In the genomic region with DNA sequence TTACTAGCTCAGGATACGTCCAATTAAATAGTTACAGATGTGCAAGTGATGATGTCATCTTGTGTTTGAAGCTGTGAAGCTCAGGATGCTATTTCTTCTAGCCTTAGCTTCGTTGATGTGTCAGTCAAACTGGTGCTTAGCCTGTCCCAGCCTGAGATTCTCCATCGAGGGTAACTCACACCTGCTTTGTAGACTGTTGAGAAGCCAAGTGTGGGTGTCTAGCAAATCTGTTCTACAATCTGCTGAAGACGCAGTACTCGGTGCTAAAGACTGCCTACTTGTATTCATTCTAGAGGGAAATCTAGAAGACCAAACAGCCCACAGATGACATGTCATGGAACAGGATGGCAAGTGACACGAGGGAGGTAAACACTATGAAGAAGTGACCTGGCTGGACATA, we compare ENCODE assay signal across 18 mouse cellular contexts. TPM values are rescaled to one million over a fixed set of nuclear protein-coding genes. Genes with fewer than 3 reads are reported as not detected.
"Had no signal": no experiment of that assay in that cellular context is flagged by ENCODE, and none has a peak within 500 bp of the region (broad histone marks: within the 10 kb centered on the region; RNA-seq: fewer than 3 reads in every experiment).

No protein-coding gene starts in this region.

- H3K4me3 ChIP-seq: limb, embryonic 13.5 days; midbrain, embryonic 15.5 days; neural tube, embryonic 12.5 days had no signal

- H3K4me1 ChIP-seq: limb, embryonic 13.5 days had no signal

- DNase-seq: kidney, adult 8-10 months; kidney, postnatal 36 days; left cerebral cortex, postnatal 4 days; lung, adult 18-20 months; right cerebral cortex, postnatal 25 days; thymus, adult 18-20 months; thymus, postnatal 14 days had no signal

- H3K9me3 ChIP-seq: limb, embryonic 13.5 days; midbrain, embryonic 15.5 days; neural tube, embryonic 12.5 days had no signal

- H3K27ac ChIP-seq: limb, embryonic 13.5 days; liver, embryonic 14.5 days; midbrain, embryonic 15.5 days; neural tube, embryonic 12.5 days; stomach, postnatal 0 days had no signal

- H3K27me3 ChIP-seq: limb, embryonic 13.5 days; midbrain, embryonic 15.5 days; neural tube, embryonic 12.5 days had no signal

- ATAC-seq: intestine, postnatal 0 days; midbrain, embryonic 15.5 days had no signal

- H3K9ac ChIP-seq: limb, embryonic 13.5 days; liver, embryonic 14.5 days; midbrain, embryonic 15.5 days; neural tube, embryonic 12.5 days had no signal

- H3K4me2 ChIP-seq: limb, embryonic 13.5 days; midbrain, embryonic 15.5 days; neural tube, embryonic 12.5 days had no signal

RNA-seq across cellular contexts. Expression of a gene that starts 31.7 kb away (rescaled TPM):
- total RNA-seq: layer of hippocampus, postnatal 14 days; left cerebral cortex, adult 8-10 months; left cerebral cortex, postnatal 4 days; liver, adult 2 months; monocyte, adult 5-6 weeks; neutrophil, adult 5-6 weeks had no signal
- polyA plus RNA-seq: liver, adult 2 months had no signal
